Mouse (Mus musculus) T-helper 17 cell (primary cell): ENCODE measurements around the gene Rabep1.

Source experiments
- in situ Hi-C, 2 experiments: fragments of 300-600 bp; cut with MboI, MseI; formaldehyde crosslinking; loops; 1 replicate in 1 of 2; 2 replicates in 1 of 2; pipeline ENCODE4 v1.15.1; 2025; ENCODE audit warnings: high pct_unique_total_duplicates in 2 of 2

The Rabep1 gene

DNA sequence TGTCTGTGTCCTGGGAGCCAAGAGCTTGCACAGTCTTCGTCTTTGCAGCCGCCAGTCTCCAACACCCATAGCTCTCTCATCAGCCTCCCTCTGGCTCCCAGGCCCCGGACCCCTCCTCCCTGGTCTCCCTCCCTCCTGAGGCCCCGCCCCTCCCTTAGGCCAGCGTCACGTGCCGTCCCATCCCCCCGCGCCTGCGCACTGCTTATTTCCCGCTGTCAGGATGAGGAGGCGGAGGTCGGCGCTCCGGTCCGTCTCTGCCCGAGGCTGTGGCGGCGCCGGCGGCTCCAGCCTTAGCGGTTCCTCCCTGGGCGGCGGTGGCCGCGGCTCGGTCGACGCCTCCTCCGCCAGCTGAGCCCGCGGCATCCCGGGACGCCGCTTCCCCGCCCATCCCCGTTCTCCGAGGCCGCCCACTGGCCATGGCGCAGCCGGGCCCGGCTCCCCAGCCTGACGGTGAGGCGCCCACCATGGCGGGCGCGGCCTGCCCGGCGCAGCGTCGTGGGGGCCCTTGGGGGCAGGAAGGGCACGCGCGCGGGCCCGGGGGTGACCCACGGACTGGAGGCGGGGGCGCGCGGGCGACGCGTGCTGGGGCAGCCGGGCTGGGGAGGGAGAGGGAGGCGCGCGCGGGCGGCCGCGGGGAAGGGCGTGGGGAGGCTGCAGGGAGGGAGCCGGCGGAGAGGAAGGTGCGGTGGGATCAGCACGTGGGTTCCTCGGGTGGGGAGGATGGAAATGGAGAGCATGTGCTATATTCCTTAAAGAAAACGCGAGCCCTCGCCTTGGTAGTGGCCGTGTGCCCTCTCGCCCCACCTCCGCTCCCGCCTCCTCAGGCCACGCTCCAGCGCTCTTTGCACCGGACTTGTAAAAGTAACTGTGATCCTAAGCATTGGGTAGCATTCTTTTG lies at the start of gene Rabep1:
Gene Rabep1, plus strand, starts transcription at position 220 of the 898 bp plus-strand sequence.
- in situ Hi-C loops = no loop called here

DNA sequence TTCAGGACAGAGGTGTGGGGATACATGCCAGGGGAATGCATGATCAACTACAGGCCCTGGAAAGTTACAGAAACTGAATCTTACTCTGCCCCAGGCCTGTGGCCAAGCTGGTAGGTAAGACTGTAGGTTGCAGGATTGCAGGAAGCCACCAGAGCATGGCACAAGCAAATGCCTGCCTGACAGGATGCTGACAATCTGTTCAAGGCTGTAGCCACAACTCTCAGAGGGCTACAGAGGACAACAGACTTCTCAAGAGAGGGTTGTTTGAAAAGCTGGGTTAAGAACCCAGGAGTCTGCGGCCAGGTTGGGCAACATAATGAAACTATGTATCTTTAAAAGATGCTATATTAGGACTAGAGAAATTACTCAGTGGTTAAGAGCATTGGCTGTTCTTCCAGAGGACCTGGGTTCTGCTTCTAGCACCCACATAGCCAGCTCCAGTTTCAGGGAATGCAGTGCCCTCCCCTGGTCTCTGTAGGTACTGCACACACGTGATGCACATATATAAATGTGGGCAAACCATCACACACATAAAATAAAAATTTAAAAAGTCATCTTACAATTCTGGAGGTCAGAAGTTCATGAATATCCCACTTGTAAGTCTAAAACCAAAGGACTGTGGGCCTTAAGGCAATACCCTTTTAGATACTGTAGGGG lies 42.2 kb upstream of the Rabep1 start:
- in situ Hi-C loops = no loop called here

DNA sequence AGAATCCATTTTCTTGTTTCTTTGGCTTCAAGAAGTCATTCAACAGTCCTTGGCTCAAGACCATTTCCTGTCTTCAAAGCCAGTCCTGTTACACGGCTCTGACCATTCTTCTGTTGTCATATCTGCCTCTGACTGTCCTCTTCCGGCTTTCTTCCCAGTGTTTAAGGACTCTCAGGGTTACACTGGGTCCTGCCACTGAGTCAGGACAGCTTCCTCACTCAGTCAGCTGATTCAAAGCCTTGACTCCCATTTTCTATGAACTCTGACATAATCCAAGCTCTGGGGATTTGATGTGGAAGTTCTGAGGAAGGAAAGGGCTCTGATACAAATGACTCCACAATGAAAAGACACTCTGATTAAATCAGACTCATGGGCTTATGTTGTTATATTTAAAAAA lies 41.7 kb upstream of the Rabep1 start:
- in situ Hi-C loops = no loop called here

DNA sequence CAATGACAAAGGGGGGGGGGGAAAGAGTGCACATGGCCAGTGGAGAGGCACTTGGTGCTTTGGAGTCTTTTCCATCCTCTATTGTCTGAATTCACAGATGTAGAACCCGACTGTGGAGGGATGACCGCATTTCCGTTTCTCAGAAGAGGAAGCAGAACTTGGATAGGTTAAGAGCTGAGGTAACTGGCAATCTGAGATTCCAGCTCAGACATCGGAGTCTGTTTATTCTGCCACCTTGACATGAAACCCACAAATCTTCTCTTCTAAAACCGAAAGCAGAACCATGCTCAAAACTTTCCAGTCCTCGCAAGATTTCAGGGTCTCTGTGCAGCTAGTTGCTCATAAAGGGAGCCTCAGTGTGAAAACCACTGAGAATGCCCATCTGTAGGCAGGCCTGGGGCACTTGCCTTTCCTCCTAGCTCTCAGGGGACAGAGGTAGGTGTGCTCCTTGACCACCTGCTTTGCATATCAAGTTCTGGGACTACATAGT lies 40.8 kb upstream of the Rabep1 start:
- in situ Hi-C loops = no loop called here

DNA sequence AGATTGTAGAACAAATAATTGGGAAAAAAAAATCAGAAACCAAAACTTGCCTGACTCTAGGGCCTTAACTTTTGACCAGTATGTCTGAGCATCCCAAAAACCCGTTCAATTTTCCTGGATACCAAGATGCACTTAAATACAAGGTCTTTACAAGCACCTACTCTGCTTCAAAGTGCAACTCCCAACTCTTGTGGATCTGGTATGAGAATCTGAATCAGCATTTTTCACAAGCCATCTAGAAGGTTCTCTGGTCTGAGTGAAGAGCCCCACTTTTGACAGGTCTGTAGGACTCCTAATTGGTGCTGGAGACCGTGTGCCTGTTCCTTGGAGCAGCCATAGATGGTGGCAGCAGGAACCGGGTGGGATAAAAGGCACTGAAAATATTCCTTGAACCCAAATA lies 40.2 kb upstream of the Rabep1 start:
- in situ Hi-C loops = no loop called here

DNA sequence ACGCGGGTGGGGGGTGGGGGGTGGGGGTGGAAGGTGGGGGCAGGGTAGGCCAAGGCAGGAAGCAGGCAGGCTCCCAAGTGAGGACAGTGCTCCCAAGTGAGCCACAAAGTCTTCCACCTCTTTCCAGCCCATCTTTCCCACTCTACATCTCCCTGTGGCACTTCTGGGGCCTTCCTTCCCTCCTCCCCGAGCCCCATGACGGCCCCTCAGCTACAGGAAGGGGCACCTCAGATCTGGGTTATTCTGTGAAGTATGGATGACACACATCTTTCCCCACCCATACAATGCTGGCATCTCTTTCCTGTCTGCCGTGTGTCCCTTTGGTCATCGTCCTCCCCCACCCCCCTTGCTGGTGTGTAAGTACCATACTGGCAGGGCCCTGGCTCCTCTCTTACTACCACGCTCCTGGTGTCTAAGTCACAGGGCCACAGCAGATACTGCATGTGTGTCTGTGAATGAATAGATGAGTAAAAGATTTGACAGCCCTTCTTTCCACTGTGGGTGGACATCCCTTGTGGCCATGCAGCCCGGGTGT lies 38.9 kb upstream of the Rabep1 start:
- in situ Hi-C loops = no loop called here

DNA sequence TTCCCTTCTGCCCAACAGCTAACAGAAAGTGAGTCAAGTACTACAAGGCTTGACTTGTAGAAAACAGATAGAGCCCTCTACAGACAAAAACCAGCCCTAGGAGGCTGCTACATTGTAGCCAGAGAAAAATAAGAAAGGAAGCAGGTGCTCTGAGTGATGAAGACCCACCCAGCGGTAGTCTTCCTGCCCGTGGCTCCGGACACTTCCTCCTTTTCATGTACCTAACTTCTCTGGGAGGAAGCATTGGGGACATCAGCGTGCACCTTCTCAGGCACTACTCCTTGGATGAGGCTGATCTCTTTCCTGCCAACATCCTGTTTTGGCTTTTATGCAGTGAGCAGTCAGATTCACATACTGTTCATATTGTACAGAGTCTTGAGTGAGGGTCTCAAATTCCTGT lies 37.9 kb upstream of the Rabep1 start:
- in situ Hi-C loops = no loop called here

DNA sequence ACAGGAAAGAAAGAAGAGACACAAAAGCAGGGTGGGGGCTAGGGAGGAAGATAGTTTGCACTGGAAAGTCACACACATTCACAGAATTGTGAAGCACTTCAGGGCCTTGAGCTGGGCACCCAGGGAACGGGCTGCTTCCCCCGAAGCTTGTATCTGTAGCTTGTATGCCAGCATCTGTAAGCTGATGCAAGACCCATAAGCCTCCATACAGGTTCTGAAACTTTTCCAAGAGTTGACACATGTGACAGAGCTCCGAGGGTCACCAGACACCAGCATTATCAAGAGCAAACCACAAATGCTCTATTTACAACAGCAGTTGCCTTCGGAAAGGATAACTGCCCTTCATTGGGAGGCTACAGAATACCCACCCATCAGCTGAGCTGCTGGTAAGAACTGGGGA lies 36.9 kb upstream of the Rabep1 start:
- in situ Hi-C loops = no loop called here

DNA sequence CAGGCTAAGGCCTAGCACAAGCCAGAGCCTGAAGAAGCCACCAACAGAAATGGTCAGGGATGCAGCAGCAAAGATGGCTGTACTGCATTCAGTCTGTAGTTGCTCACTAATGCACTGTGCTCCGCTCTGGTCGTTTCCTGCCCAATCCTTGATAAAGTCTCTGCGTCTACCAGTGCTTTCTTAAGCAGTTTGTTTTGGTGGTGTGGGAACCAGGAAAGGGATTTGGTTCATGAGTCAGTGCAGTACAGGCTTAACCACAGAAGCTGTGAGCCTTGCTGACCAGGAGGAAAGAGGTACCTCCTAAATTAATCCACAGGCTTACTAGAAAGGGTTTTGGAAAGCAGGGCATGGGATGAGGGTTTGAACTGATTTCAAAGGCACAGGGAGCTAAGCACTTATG lies 36.5 kb upstream of the Rabep1 start:
- in situ Hi-C loops = no loop called here

DNA sequence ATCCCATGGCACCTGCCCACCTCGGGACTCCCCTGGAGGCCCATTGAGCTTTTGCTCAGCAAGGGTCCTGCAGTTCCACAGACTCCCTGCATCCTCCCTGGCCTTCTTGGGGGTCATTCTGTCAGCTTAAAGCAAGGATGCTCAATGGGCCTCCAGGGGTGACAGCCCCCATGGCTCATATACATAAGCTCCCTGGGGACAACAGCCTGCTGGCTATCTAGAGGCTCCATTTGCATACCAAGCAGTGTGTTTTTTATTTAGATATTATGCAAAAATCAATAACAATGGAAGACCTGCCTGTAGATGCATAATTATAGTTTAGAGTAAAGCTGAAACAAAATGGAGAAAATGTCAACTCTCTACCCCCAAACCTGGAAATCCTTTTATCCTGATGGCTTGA lies 35.6 kb upstream of the Rabep1 start:
- in situ Hi-C loops = no loop called here

DNA sequence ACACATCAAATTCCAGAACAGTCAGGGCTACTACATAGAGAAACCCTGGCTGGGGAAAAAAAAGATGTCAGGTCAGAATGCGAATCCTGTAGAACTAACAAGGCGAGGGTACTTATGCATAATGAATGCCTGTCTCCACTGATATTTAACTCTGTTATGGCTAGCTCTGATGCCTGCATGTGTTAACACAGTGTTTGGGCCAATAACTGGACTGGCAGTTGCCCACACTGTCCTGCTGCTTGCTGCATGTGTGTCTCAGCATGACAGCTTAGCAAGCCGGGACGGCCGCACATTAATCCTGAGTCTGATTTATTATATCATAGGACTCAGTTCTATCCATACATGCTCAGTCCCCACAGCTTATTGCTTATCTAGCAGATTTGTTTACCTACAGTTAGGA lies 33.5 kb upstream of the Rabep1 start:
- in situ Hi-C loops = loop anchor here in 1 of 2 experiments (5.0 to 10.0 kb wide), 2 partner anchors 34 to 1836 kb away; partner anchors contain the start of gene Rangrf

DNA sequence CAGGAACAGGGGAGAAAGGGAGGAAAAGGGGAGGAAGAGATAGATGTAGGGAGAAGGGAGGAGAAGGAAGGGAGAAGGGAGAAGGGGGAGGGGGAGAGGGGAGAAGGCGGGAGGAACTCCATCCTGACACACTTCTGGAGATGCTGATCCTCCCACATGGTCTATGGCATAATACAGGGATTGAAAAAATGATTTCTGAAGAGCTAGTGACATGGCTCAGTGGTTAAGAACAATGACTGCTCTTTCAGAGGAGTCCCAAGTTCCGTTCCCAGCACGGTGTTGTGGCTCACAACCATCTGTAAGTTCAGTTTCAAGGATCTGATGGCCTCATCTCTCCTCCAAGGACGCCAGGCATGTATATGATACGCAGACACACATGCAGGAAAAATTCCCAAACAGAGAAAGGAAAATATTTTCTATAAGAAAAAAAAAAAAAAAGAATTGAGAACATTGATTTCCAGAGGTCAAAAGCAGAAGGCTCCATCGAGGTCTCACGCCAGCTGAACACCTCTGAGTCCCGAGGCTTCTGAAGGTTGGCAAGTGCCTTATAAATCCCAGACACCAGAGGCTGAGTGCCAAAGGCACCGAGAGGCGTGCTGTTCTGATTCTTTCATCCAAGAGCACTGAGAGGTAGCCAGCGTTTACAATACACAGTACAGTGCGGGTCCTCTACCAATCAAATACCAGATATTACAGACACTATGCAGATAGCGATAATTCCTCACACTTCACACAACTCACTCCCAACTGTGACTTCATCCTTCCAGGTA lies 32.9 kb upstream of the Rabep1 start:
- in situ Hi-C loops = loop anchor here in 1 of 2 experiments (5.0 to 10.0 kb wide), 2 partner anchors 34 to 1837 kb away; partner anchors contain the start of gene Rangrf

DNA sequence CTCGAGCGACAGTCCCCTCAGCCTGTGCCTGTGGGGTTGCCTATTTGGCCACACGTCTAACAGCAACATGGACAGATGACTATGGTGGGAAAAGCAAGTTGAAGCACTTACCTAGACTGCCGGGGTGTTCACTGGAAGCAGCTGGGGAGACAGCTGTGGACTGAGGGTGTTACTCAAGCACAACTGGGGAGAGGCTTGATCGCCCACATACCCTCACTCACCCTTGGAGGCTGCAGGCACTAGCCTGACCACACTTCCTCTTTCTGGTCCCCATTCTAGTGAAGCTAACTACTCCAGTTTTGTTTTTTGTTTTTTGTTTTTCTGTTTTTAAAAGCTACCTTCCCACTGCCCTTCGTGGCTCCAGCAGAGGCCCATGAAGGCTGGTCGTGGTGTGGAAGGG lies 32.2 kb upstream of the Rabep1 start, which contains the start of gene Scimp:
Gene Scimp, minus strand, starts transcription at position 222 of the 400 bp plus-strand sequence.
- in situ Hi-C loops = loop anchor here in 1 of 2 experiments (5.0 to 10.0 kb wide), 2 partner anchors 35 to 1838 kb away; partner anchors contain the start of gene Rangrf

DNA sequence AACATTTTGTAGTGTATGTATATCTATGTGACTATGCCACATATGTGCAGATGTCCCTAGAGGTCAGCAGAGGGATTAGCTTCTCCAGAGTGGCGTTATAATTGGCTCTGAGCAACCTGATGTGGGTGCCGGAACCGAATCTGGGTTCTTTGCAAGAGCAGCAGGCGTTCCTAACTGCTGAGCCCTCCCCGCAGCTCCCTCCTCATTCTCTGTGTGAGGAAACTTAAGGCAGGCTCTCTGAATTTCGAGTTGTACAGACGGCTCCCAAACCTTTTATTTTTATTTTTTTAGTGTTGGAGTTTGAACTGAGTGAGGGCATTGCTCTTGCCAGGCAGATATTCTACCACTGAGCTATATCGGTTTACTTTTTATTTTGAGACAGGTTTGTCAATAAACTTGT lies 29.5 kb upstream of the Rabep1 start:
- in situ Hi-C loops = loop anchor here in 1 of 2 experiments (10.0 kb wide), 1 partner anchor 1840 kb away; the partner anchor contains the start of gene Rangrf

DNA sequence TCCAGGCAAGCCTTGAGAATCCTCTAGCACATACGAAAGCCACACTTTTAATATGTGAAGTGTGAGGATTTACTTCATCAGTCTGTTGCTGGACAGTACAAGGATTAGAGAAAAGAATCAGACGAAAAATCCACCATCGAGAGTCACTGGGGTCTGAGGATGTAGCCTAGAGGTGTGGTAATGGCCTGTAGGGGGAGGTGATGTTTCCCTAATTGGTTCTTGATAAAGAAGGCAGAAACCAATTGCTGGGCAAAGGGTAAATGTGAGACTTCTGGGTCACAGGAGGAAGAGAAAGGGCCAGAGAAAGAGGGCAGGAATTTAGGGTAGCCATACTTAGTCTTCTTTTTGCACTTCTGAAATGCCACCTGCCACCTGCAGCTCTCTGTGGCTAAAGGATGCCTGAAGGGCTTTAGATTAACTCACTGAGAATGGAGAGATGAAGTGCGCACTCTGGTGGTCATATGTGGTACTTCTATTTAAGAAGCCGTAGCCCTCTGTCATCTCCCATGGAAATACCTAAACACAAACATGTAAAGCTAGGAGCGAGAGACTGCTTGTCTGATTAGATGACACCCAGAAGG lies 29.0 kb upstream of the Rabep1 start:
- in situ Hi-C loops = loop anchor here in 1 of 2 experiments (10.0 kb wide), 1 partner anchor 1841 kb away; the partner anchor contains the start of gene Rangrf

DNA sequence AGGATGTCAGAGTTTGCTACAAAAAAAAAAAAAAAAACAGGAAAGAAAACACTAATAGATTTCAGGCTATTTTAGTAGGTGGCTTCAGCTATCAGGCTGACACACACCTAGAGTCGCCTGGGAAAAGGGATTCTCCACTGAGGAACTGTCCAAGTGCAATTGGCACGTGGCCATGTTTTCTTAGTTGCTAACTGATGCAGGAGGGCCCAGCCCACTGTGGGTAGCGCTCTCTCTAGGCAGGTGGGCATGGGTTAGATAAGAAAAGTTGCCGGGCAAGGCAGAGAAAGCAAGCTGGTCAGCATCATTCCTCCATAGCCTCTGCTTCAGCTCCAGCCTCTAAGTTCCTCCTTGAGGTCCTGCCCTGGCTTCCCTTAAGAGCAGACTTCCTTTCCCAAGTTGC lies 27.8 kb upstream of the Rabep1 start:
- in situ Hi-C loops = loop anchor here in 1 of 2 experiments (10.0 kb wide), 1 partner anchor 1842 kb away; the partner anchor contains the start of gene Rangrf

DNA sequence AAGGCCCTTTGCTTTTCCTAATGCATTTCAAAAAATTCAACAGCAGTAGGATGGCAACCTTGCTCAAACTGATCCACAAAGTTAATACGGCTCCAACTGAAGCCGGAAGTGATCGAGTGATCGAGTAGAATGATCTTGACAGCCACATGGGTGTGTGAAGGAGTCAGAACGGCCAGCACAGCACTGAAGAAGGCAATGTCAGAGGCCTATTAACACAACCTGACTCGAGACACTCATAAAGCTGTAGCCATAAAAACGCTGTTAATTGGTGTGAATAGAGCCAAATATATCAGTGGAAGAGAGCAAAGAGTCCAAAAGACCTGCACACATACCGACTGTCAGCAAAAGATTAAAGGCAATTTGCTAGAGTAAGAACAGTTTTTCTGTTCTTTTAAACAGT lies 24.5 kb upstream of the Rabep1 start:
- in situ Hi-C loops = no loop called here

DNA sequence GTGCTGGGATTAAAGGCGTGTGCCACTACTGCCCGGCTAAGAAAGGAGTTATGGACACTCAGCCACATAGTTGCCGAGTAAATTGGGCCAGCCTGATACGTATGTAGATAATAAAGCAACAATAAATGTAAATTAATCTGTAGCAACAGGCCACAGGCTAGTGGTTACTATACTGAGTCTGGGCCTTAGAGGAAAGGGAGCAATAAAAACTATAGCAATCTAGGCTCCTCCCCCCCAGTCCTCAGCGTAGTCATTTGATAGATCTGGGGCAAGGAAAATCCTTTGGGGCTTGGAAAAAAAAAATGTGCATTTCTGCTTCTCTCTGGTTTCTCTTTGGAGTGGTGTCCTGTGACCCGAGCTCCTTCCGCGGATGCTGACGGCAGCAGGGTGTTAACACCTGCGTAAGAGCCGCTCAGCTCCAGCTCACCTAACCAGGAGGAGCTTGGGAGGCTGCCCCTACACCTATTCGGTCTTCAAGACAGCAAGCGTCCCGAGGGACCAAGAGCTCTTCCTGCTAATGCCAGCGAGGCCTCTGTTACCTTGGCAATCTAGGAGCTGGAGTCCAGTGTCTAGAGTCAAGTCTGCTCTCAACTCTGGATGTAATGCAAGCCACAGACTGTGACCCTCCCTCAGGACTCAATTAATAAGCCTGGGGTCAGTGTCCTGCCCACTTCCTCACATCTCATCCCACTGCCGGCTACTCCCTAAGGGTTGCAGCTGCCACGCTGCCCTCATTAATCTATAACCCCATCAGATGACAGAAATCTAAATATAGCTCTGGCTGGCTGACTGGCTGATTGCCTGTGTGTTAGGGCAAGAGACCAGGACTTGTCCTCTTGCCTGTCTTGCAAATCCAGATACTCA lies 22.6 kb upstream of the Rabep1 start:
- in situ Hi-C loops = no loop called here

DNA sequence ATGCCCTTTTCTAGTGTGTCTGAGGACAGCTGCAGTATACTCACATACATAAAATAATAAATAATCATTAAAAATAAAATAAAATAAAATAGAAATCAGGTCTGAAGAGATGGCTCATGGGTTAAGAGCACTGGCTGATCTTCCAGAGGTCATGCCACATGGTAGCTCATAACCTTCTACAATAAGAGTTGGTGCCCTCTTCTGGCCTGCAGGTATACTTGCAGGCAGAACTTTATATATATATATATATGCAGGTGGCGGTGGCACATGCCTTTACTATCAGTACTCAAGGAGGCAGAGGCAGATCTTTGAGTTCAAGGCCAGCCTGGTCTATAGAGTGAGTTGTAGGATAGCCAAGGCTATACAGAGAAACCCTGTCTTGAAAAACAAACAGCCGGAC lies 18.4 kb upstream of the Rabep1 start:
- in situ Hi-C loops = no loop called here
